Mouse (Mus musculus) neutrophil, adult 5-6 weeks (primary cell): ENCODE data around the gene Gm45717. TPM values are rescaled to one million over a fixed set of nuclear protein-coding genes. Genes with fewer than 3 reads are reported as not detected.

Source experiments
- ATAC-seq: fragments of 151-379, 151-347 bp; 2 replicates; pipeline ENCODE4 v1.8.0; 2017; ENCODE audit warnings: mild to moderate bottlenecking, moderate TSS enrichment; ENCODE audit not compliant: insufficient number of reproducible peaks, poor library complexity, low FRiP score, severe bottlenecking; ENCODE audit errors: extremely low read depth
- total RNA-seq: library from RNA; stranded (forward); fragments of 200-1000 nt; gene quantifications from 2 replicates; pipeline ENCODE4 v1.2.3, GENCODE M21; 2017

The Gm45717 gene
- total RNA-seq, 1 experiment from 2014 or later, result not detected

DNA sequence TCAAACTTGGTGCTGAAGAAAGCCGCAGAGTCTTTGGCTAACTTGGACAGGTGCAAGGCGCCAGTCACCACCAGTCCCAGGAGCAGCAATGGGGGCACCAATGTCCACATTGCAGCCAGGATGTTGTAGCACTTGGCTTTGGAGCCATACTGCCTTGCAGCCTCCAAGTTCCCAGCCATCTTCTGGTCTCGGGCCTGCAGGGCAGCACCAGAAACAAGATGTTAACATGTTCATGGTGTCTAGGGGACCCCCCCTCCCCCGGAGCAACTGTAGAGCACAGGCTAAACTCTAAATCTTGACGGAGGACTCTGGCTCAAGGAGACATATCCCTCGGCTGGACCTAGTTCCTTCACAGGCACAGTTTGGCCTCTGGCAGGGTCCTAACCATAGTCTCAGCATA is 6.5 kb downstream of the Gm45717 start:
- no peak for ATAC-seq

DNA sequence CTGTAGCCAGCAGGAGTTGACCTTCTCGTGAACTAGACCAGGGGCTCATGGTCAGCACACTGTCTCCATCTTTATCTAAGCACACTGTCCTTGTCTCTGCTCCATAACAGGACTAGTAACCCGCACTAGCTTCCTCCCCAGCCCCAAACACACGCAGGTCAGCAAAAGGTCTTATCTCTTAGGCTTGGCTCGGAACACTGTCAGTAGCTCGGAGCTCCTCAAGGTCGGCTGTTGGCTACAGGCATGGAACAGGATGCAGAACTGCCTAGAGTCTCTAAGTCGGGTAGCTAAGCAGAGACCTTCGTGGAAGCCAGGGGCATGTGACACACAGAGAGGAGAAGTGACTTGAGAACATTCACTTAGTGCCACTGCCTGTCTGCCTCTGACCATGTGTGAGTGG is 7.6 kb downstream of the Gm45717 start:
- ATAC-seq, result no peak

DNA sequence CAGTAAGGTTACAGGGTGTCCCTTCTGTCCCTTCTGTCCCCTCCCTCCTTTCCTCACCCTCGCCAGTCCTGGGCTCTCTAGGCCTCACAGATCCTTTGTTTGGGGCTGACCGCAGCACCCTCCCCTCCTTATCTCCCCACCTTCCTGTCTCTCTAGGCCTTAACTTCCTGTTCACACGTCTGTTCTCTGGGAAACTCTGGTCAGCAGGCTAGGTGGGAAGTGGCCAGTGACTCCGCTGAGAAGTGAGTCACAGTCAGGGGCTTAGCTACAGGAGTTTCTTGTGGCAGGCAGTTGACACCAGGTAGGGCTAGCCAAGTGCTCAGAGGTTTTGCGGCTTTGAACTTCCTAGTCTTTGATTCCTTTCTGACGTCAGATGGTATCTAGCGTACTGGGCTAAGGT is 8.8 kb downstream of the Gm45717 start:
- ATAC-seq, result peak; percentile 83

DNA sequence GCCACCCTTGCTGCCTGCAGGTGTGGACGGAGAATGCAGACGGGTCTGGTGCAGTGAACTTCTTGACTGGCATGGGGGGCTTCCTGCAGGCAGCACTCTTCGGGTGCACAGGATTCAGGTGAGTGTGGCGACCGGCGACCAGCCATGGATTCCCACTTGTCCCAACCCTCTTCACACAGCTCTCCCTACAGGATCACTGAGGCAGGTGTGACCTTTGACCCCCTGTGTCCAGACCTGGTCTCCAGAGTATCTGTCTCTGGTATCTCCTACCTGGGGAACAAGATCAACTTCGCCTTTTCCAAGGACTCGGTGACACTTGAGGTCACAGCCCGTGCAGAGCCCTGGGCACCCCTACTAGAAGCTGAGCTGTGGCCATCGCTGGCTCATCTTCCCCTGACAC is 9.4 kb downstream of the Gm45717 start:
- no peak for ATAC-seq

DNA sequence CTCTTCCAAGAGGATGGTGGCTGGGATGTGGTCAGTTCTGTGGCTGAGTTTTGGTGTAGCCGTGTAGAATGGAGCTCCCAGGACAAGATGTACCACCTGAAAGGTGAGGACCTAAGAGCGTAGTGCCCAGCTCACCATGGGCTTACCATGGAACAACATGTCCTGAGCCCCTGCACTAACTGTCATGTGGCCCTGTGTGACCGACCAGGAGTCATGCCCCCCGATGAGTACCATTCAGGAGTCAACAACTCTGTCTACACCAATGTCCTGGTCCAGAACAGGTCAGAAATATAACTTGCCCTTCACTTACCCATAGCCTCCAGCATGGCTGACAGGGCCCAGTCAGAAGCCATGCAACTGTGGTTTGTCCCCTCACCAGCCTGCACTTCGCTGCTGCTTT is 10.5 kb downstream of the Gm45717 start:
- no peak for ATAC-seq

DNA sequence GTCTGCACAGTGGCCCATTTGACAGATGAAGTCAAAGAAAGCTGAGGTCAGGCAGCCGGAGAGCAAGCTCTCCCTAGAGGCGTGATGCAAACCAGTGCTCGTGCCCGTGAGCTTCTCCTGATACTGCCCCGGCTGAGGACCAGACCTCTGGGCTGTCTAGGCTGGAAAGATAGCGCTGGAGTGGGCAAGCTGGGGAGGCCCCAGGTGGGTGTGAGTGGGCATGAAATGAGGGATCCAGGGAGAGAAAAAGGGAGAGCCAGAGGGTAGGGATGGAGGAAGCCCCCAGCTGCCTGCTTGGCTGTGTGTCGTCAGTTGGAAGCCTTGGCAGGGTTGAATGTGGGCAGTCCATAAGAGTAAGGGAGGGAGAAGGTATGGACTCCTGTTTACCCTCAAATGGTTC is 11.5 kb downstream of the Gm45717 start:
- no peak for ATAC-seq

DNA sequence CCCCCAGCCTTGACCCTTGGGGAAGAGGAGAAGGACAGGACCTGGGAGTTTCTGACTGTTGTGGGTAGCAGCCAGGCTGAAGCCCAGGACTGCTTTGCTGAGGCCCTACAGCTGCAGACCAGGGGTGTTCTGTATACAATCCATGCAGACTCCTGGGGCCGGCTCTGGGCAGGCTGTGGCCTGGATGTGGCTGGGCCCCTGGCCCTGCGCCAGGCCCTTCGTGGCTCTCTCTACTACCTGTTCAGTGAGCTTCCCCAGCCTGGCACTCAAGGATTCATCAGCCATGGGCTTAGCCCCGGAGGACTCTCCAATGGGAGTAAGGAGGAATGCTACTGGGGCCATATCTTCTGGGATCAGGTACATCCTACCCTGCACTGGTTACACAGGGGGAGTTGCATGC is 12.4 kb downstream of the Gm45717 start:
- no peak for ATAC-seq

DNA sequence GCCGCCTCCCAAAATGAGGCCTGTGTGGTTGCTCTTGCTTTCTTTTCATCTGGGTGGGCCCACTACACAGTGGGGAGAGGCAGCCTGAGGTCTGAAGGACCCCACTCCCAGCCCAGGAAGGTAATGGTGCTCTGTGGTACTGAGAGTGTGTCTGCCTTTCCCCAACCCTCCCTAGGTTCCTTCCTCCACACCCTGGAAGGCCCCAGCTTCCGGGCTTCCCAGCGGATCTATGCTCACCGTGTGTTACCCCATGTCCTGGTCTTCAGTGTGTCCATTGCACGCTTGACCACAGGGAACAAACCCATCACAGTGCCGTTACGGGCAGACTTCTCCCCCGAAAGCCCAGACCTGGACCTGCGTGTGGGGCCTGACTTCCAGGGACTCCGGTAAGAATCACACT is 12.9 kb downstream of the Gm45717 start:
- ATAC-seq, result no peak

DNA sequence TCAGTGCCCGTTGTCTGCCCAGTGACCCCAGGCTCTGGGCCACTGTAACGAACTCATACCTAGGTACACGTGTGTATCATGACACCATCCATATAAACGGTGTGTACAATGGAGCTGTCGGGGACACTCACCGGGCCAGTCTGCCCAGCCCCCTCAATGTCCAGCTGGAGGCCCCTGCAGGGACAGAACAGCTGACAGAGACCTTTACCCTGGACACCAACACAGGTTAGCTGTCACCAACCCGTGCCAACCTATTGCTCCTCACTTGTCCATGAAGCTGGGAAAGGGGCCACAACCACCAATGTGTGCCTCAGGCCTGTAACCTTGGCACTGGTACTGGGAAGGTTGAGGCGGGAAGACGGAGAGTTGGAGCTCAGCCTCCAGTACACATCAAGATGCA is 13.4 kb downstream of the Gm45717 start:
- no peak for ATAC-seq

DNA sequence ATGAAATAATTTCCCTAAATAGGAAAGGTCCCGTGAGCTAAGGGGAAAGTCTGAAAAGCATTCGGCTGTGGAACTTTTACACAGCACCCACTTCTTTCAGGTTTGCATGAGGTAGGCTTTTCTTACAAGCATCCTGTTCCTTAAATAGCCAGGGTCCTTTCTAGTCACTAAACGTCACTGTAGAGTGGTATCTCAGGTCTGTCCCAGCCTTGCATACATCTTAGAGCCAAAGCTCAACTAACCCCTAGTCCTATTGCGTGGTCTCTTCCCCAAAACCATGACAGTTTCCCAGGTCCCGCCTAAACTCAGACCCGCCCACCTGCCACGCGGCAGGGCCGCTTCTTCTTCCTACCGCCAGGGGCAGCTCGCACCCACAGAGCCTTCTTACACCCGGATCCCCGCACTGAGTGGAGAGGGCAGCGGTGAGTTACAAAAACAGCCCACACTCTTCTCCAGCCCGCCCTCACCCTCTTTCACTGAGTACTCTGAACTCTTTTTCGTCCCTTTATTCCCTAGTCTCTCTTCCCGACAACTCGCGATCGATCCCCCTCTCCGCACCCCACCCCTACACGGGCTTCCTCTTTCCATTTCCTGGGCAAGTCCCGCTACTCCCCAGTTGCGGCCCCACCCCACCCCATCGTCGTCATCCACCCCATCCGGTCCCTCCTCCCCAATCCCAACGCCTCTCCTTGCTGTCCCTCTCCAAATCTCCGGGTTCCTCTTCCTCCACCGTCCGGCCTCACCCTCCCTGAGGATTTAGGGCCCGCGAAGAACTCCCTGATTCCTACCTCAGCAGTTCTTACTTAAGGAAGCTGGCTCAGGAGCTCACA is 14.3 kb downstream of the Gm45717 start, which contains the start of gene Pgghg:
TSS of gene Pgghg (plus strand) at position 170 of the 830 bp plus-strand sequence.
- ATAC-seq, result peak; percentile 82

DNA sequence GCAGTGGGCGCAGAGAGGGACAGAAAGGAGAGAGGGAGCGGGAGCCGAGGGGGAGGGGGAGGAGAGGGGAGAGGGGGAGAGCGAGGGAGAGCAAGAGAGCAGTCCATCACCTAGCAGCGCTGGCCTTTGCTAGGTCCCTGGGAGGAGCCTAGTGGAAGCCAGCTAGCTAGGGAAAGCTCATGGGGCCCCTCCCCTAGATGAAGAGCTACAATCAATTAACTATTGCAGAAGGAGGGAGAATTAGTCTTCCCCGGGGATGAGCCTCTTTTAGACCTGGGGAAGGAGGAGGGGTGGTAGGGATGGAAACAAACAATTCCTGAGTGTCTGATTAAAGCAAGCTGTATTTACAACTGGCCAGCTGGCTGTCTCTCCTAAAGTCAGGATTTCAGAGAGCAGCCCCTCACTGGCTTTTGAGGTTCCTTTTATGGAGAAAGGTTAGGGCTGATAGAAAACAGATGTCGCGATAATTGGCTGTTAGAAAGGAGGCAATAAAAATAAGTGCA is 16.0 kb downstream of the Gm45717 start:
- no peak for ATAC-seq

DNA sequence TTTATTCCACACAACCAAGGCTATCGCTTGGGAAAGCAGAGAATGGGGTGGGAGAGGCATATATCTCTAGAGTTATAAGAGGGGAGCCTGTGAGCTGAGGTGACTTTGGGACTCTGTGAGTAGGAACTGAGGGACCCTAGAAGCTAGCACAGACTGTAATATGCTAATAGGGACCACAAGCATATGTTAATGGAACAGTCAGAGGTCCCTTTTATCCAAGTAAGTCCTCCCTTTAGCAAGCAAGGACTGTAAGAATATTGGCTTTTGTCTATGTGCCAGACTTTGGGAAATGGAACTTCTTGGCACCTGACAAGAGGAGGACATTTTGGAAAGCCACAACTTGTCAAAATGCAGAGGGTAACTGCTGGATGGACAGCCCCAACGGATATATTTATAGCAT is 16.8 kb downstream of the Gm45717 start:
- no peak for ATAC-seq

DNA sequence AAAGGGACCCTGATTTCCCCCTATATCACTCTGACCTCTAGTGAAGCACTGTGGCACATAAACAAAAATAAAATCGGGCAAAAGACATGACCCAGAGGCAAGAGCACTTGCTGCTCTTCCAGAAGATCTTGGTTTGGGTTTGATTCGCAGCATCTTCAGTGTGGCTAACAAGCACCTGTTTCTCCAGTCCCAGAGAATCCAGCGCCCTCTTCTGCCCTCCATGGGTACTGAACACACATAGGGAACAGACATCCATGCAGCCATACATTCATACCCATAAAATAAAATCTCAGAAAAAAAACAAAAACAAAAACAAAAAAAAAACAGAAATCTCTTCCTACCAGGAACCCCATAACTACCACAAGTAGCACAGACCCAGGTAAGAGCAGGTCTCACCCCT is 17.3 kb downstream of the Gm45717 start:
- ATAC-seq, result no peak

DNA sequence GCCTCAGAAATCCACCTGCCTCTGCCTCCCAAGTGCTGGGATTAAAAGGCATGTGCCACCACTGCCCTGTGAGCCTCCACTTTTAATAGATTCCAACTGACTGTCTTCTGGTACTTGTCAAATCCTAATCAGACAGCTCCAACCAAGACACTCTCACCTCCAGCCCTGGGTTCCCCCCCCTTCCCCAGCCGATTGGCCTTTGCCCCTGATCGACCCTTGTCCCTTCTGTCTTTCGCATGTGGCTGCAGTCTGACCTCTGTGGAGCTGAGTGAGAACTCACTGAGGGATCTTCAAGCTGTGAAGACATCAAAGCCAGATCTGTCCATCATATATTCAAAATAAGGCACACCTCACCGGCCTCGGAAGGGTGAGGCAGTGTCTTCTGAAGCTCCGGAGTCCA is 28.6 kb downstream of the Gm45717 start:
- ATAC-seq, result no peak

DNA sequence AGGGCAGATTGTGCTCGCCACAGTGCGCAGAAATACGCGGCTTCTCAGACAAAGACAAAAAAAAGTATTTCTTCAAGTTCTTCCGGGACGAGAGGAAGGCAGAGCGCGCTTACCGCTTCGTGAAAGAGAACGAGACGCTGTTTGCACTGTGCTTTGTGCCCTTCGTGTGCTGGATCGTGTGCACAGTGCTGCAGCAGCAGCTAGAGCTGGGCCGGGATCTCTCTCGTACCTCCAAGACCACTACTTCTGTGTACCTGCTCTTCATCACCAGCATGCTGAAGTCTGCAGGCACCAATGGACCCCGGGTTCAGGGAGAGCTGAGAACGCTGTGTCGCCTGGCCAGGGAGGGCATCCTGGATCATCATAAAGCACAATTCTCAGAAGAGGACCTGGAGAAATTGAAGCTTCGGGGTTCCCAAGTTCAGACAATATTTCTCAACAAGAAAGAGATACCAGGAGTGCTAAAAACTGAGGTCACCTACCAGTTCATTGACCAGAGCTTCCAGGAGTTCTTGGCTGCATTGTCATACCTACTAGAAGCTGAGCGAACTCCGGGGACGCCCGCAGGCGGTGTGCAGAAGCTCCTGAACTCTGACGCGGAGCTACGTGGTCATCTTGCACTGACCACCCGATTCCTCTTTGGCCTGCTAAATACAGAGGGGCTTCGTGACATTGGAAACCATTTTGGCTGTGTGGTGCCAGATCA is 32.5 kb downstream of the Gm45717 start:
- ATAC-seq, result no peak

DNA sequence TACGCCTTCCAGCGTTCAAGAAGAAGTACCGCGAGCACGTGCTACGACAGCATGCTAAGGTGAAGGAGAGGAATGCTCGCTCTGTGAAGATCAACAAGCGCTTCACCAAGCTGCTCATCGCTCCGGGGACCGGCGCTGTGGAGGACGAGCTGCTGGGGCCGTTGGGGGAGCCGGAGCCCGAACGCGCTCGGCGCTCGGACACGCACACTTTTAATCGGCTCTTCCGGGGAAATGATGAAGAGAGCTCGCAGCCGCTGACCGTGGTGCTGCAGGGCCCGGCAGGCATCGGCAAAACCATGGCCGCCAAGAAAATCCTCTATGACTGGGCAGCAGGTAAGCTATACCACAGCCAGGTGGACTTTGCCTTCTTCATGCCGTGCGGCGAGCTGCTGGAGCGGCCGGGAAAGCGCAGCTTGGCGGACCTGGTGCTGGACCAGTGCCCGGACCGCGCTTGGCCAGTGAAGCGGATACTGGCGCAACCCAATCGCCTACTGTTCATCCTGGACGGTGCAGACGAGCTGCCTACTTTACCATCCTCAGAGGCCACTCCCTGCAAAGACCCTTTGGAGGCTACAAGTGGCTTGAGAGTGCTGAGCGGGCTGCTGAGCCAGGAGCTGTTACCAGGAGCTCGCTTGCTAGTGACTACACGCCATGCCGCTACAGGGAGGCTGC is 33.2 kb downstream of the Gm45717 start:
- ATAC-seq, result no peak

DNA sequence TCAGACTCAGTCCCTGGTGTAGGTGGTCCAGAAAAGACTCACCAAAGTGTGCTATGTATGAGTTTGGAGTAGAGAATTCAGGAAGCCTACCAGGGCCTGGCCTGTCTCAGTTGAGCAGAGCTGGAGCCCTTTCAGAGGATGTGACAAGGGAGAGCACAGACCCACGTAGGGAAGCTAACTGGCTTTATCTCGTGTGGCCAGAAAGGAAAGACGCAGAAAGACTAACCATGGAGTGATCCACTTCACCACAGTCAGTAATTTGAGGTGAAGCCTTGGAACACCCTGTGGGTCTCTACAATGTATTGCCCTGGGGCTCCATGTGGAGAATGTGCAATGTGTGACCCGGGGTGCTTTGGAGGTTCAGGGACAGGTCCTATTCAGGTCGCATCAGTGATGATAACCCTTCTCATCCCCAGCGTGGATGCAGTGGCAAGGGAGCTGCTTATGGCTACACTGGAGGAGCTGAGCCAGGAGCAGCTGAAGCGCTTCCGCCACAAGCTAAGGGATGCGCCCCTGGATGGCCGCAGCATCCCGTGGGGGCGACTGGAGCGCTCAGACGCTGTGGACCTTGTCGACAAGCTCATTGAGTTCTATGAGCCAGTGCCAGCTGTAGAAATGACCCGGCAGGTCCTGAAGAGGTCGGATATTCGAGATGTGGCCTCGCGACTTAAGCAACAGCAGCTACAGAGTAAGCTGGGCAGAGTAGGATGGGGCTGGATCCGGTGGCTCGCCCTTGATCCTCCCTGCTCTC is 34.3 kb downstream of the Gm45717 start:
- ATAC-seq, result no peak

DNA sequence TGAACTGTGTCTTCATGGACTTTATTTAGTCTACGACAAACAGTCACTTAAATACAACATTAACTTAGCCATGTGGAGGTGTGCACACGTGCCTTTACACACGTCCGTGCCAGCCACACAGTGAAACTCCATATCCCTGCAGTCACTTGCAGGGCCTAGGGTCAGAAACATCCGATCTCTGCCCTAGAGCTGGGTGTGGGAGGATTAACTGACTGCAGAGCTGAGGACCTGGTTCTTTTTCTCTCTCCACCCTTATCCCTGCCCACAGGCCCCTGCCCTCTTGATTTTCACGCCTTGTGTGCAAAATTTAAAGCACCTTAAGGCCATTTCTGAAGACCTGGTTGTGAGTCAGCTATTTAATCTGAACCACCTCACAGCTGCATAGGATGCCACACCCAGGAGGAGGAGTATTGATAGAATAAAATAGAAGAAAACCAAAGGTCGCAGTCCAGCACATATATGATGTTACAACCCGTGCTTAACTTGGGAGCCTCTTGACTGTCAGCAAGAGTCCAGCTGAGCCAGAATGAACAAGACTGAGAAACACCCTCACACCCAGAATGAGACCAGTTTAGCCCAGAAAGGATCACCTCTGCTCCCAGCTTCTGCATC is 35.2 kb downstream of the Gm45717 start, which contains the start of gene Nlrp6:
TSS of gene Nlrp6 (plus strand) at position 485 of the 612 bp plus-strand sequence.
- no peak for ATAC-seq

DNA sequence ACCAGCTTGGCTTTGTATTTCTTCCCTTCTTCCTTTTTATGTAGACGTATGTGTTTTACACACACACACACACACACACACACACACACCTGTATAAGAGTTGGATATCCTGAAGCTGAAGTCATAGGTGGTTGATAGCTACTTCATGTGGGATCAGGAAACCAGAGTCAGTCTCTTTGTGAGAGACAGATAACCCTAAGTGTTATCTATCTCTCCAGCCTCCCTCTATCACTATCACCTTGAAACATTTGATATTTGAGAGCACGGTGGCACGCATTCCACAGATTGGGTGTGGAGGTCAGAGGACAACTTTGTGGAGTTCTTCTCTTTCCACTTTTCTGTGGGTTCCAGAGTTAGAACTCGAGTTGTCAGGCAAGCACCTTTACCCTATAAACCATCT is 35.8 kb downstream of the Gm45717 start:
- ATAC-seq, result no peak
